Mouse (Mus musculus): ENCODE results near the gene Klhdc10. TPM values are rescaled to one million over a fixed set of nuclear protein-coding genes. Genes with fewer than 3 reads are reported as not detected.

Gene Klhdc10
- 116 and 139 TPM in 2 replicates for total RNA-seq (2014; rRNA removed)
- polyA plus RNA-seq (2015; fragmentation: Nextera tagmentation; extraction: Ambion mirVana) = 23.8 and 28.5 TPM in 2 replicates

- no peaks in the 10 kb centered on the region for H3K4me1 ChIP-seq (ENCODE audit: insufficient read depth, low read length)
- no peaks in the 10 kb centered on the region for H3K36me3 ChIP-seq (ENCODE audit: insufficient read depth, low read length)
- H3K27me3 ChIP-seq (ENCODE audit: insufficient read depth, low read length) = no peaks in the 10 kb centered on the region
- peak; percentile 99 for ATAC-seq (ENCODE audit: low FRiP score)
- WGBS = under 1% methylated on average over 41 of the region's 41 CpGs
- H3K9me3 ChIP-seq (ENCODE audit: low read length) = no peaks in the 10 kb centered on the region
- peak within 1 kb of the TSS; percentile 90 for H3K9ac ChIP-seq (replicated peaks; ENCODE audit: low read length, poor library complexity, severe bottlenecking)
- TF ChIP-seq CTCF (IDR thresholded peaks at IDR 0.05) = 0 out of 2 replicates have a peak, but pooled peaks have one; percentile 18
- peak within 1 kb of the TSS; percentile 98 for H3K4me3 ChIP-seq (ENCODE audit: low read depth, low read length)
- peak; percentile 99 for DNase-seq (ENCODE audit: low spot score)
- peak within 1 kb of the TSS; percentile 54 for H3K4me2 ChIP-seq (ENCODE audit: low read depth, low read length, poor library complexity, severe bottlenecking)
- peak within 1 kb of the TSS; percentile 95 for H3K27ac ChIP-seq (ENCODE audit: low read depth, low read length)
Measured at GRCm38 (mm10) chr6:30401308-30402015, at the start of gene Klhdc10. Gene Klhdc10 (plus strand): TSS chr6:30401868.

GRCm38 (mm10) chr6:30352762-30353161, 48.9 kb upstream of the Klhdc10 start:
- 59% methylated on average over 8 of the region's 8 CpGs for WGBS
- Histone ChIP-seq H3K27me3 (ENCODE audit: insufficient read depth, low read length) (no peaks in the 10 kb centered on the region), H3K9me3 (ENCODE audit: low read length) (no peaks in the 10 kb centered on the region), H3K9ac (replicated peaks; ENCODE audit: low read length, poor library complexity, severe bottlenecking) (no peak overlapping the region), H3K36me3 (ENCODE audit: insufficient read depth, low read length) (no peaks in the 10 kb centered on the region), H3K4me3 (ENCODE audit: low read depth, low read length) (no peak overlapping the region), H3K4me1 (ENCODE audit: insufficient read depth, low read length) (no peaks in the 10 kb centered on the region), H3K4me2 (ENCODE audit: low read depth, low read length, poor library complexity, severe bottlenecking) (no peak overlapping the region), H3K27ac (ENCODE audit: low read depth, low read length) (no peak overlapping the region)
- ATAC-seq (ENCODE audit: low FRiP score) (no peak), DNase-seq (ENCODE audit: low spot score) (no peak)
- TF ChIP-seq CTCF (IDR thresholded peaks at IDR 0.05) = no peak

- no peak overlapping the region for H3K9ac ChIP-seq (replicated peaks; ENCODE audit: low read length, poor library complexity, severe bottlenecking)
- no peak for DNase-seq (ENCODE audit: low spot score)
- H3K27ac ChIP-seq (ENCODE audit: low read depth, low read length) = no peak overlapping the region
- H3K4me3 ChIP-seq (ENCODE audit: low read depth, low read length) = no peak overlapping the region
- 80% methylated on average over 8 of the region's 8 CpGs for WGBS
- H3K36me3 ChIP-seq (ENCODE audit: insufficient read depth, low read length) = no peaks in the 10 kb centered on the region
- ATAC-seq (ENCODE audit: low FRiP score) = no peak
- H3K4me1 ChIP-seq (ENCODE audit: insufficient read depth, low read length) = no peaks in the 10 kb centered on the region
- H3K27me3 ChIP-seq (ENCODE audit: insufficient read depth, low read length) = no peaks in the 10 kb centered on the region
- H3K4me2 ChIP-seq (ENCODE audit: low read depth, low read length, poor library complexity, severe bottlenecking) = no peak overlapping the region
- no peak for TF ChIP-seq CTCF (IDR thresholded peaks at IDR 0.05)
- H3K9me3 ChIP-seq (ENCODE audit: low read length) = no peaks in the 10 kb centered on the region
Measured at GRCm38 (mm10) chr6:30353661-30354060, 48.0 kb upstream of the Klhdc10 start.

- no peak for TF ChIP-seq CTCF (IDR thresholded peaks at IDR 0.05)
- no peaks in the 10 kb centered on the region for H3K9me3 ChIP-seq (ENCODE audit: low read length)
- no peak overlapping the region for H3K4me2 ChIP-seq (ENCODE audit: low read depth, low read length, poor library complexity, severe bottlenecking)
- H3K9ac ChIP-seq (replicated peaks; ENCODE audit: low read length, poor library complexity, severe bottlenecking) = no peak overlapping the region
- no peaks in the 10 kb centered on the region for H3K27me3 ChIP-seq (ENCODE audit: insufficient read depth, low read length)
- no peak for ATAC-seq (ENCODE audit: low FRiP score)
- DNase-seq (ENCODE audit: low spot score) = no peak
- H3K4me3 ChIP-seq (ENCODE audit: low read depth, low read length) = no peak overlapping the region
- H3K27ac ChIP-seq (ENCODE audit: low read depth, low read length) = no peak overlapping the region
- WGBS = 60% methylated on average over 5 of the region's 5 CpGs
- no peaks in the 10 kb centered on the region for H3K36me3 ChIP-seq (ENCODE audit: insufficient read depth, low read length)
- H3K4me1 ChIP-seq (ENCODE audit: insufficient read depth, low read length) = no peaks in the 10 kb centered on the region
Measured at GRCm38 (mm10) chr6:30354760-30355159, 46.9 kb upstream of the Klhdc10 start.

- Histone ChIP-seq H3K9ac (replicated peaks; ENCODE audit: low read length, poor library complexity, severe bottlenecking) (no peak overlapping the region), H3K4me3 (ENCODE audit: low read depth, low read length) (no peak overlapping the region), H3K27me3 (ENCODE audit: insufficient read depth, low read length) (no peaks in the 10 kb centered on the region), H3K4me2 (ENCODE audit: low read depth, low read length, poor library complexity, severe bottlenecking) (no peak overlapping the region), H3K4me1 (ENCODE audit: insufficient read depth, low read length) (no peaks in the 10 kb centered on the region), H3K27ac (ENCODE audit: low read depth, low read length) (no peak overlapping the region), H3K36me3 (ENCODE audit: insufficient read depth, low read length) (no peaks in the 10 kb centered on the region), H3K9me3 (ENCODE audit: low read length) (no peaks in the 10 kb centered on the region)
- DNase-seq (ENCODE audit: low spot score) (no peak), ATAC-seq (ENCODE audit: low FRiP score) (no peak)
- no peak for TF ChIP-seq CTCF (IDR thresholded peaks at IDR 0.05)
- 87% methylated on average over 8 of the region's 8 CpGs for WGBS
Measured at GRCm38 (mm10) chr6:30355701-30356100, 46.0 kb upstream of the Klhdc10 start.

- ATAC-seq (ENCODE audit: low FRiP score) (no peak), DNase-seq (ENCODE audit: low spot score) (no peak)
- Histone ChIP-seq H3K4me1 (ENCODE audit: insufficient read depth, low read length) (no peaks in the 10 kb centered on the region), H3K9ac (replicated peaks; ENCODE audit: low read length, poor library complexity, severe bottlenecking) (no peak overlapping the region), H3K9me3 (ENCODE audit: low read length) (no peaks in the 10 kb centered on the region), H3K27me3 (ENCODE audit: insufficient read depth, low read length) (no peaks in the 10 kb centered on the region), H3K36me3 (ENCODE audit: insufficient read depth, low read length) (no peaks in the 10 kb centered on the region), H3K4me3 (ENCODE audit: low read depth, low read length) (no peak overlapping the region), H3K4me2 (ENCODE audit: low read depth, low read length, poor library complexity, severe bottlenecking) (no peak overlapping the region), H3K27ac (ENCODE audit: low read depth, low read length) (no peak overlapping the region)
- 77% methylated on average over 5 of the region's 5 CpGs for WGBS
- TF ChIP-seq CTCF (IDR thresholded peaks at IDR 0.05) = no peak
Measured at GRCm38 (mm10) chr6:30356161-30356560, 45.5 kb upstream of the Klhdc10 start.
